In genomic region chr6:50254723-50255184, GRCm38 (mm10) we compare ENCODE assay signal across 8 mouse cellular contexts. TPM values are rescaled to one million over a fixed set of nuclear protein-coding genes. Genes with fewer than 3 reads are reported as not detected.
DNase-seq lines count a peak whose midpoint lies in the region; ATAC-seq and TF ChIP-seq lines count a peak whose summit lies in the region.

No protein-coding gene starts in this region.

- peak overlapping the region; percentile 46; the same call in 1 of the 2 replicates for H3K27ac ChIP-seq in intestine, postnatal 0 days (ENCODE audit: low read depth, low read length)
- H3K27ac ChIP-seq in lung, embryonic 14.5 days (ENCODE audit: low read depth), result 0 out of 2 replicates have a peak overlapping the region, but pooled peaks have one; percentile 8
- no peak overlapping the region for H3K27ac ChIP-seq in midbrain, embryonic 10.5 days (replicated peaks)

- no peaks in the 10 kb centered on the region for H3K27me3 ChIP-seq in intestine, postnatal 0 days (replicated peaks; ENCODE audit: control insufficient read depth, insufficient read depth, low read length)
- H3K27me3 ChIP-seq in lung, embryonic 14.5 days (ENCODE audit: insufficient read depth, low read length), result no peaks in the 10 kb centered on the region
- no peaks in the 10 kb centered on the region for H3K27me3 ChIP-seq in midbrain, embryonic 10.5 days (ENCODE audit: low read depth, poor library complexity, severe bottlenecking)

- no peak overlapping the region for H3K9ac ChIP-seq in intestine, postnatal 0 days (ENCODE audit: low read depth, low read length)
- H3K9ac ChIP-seq in lung, embryonic 14.5 days, result no peak overlapping the region

- WGBS in intestine, postnatal 0 days, result 22% methylated on average over 10 of the region's 10 CpGs
- whole genome bisulfite sequencing in lung, embryonic 14.5 days, result 15% methylated on average over 10 of the region's 10 CpGs
- 75% methylated on average over 10 of the region's 10 CpGs for WGBS in midbrain, embryonic 10.5 days

- TF ChIP-seq CTCF in intestine, postnatal 0 days (IDR thresholded peaks at IDR 0.05; ENCODE audit: low read depth), result no peak
- no peak for TF ChIP-seq CTCF in lung, embryonic 14.5 days (IDR thresholded peaks at IDR 0.05; ENCODE audit: low read depth)

- peak; percentile 65 for ATAC-seq in intestine, postnatal 0 days
- ATAC-seq in lung, embryonic 14.5 days (ENCODE audit: insufficient read depth), result peak; percentile 47; the same call in 1 of the 2 replicates

- no peaks in the 10 kb centered on the region for H3K9me3 ChIP-seq in intestine, postnatal 0 days (ENCODE audit: control insufficient read depth)
- no peaks in the 10 kb centered on the region for H3K9me3 ChIP-seq in lung, embryonic 14.5 days (ENCODE audit: low read depth, low read length)
- H3K9me3 ChIP-seq in midbrain, embryonic 10.5 days (replicated peaks), result no peaks in the 10 kb centered on the region

- no peaks in the 10 kb centered on the region for H3K36me3 ChIP-seq in intestine, postnatal 0 days (ENCODE audit: control insufficient read depth, insufficient read depth)
- H3K36me3 ChIP-seq in lung, embryonic 14.5 days (ENCODE audit: insufficient read depth), result no peaks in the 10 kb centered on the region
- H3K36me3 ChIP-seq in midbrain, embryonic 10.5 days, result no peaks in the 10 kb centered on the region

- no peak overlapping the region for H3K4me3 ChIP-seq in intestine, postnatal 0 days (ENCODE audit: low read depth, low read length)
- H3K4me3 ChIP-seq in lung, embryonic 14.5 days (ENCODE audit: low read depth, low read length), result no peak overlapping the region; the same call in 1 of the 2 replicates
- no peak overlapping the region for H3K4me3 ChIP-seq in midbrain, embryonic 10.5 days

- intact Hi-C loops in gastrocnemius, postnatal 14 days (cut with DNase I; ENCODE audit: low total_unique reads), result no loop called here

- 0 out of 2 replicates have a peak, but pooled peaks cover 4% of the 10 kb centered on the region for H3K4me1 ChIP-seq in intestine, postnatal 0 days (replicated peaks; ENCODE audit: control insufficient read depth, insufficient read depth, low read length)
- H3K4me1 ChIP-seq in lung, embryonic 14.5 days (ENCODE audit: insufficient read depth), result peaks cover 5% of the 10 kb centered on the region
- no peaks in the 10 kb centered on the region for H3K4me1 ChIP-seq in midbrain, embryonic 10.5 days

- H3K4me2 ChIP-seq in intestine, postnatal 0 days (replicated peaks; ENCODE audit: low read depth), result peak overlapping the region; percentile 32
- H3K4me2 ChIP-seq in lung, embryonic 14.5 days, result peak overlapping the region; percentile 46

- DNase-seq in left cerebral cortex, adult 18-20 months (ENCODE audit: low spot score in 2 of 2), result peak; percentile 63 to 65
- no peak for DNase-seq in left cerebral cortex, adult 11 months (ENCODE audit: low spot score)
- DNase-seq in gastrocnemius, postnatal 14 days, result peak; percentile 61
- peak; percentile 83 for DNase-seq in lung, embryonic 14.5 days
- DNase-seq in right cerebral cortex, postnatal 25 days, result peak; percentile 53
- no peak for DNase-seq in cerebellum, adult 9-10 months
- no peak for DNase-seq in midbrain, embryonic 10.5 days (ENCODE audit: low spot score)

RNA-seq across cellular contexts. Expression of gene Gsdme, which starts 8.9 kb away (rescaled TPM):
- 10 to 100 TPM; 12.3 to 12.4 TPM for total RNA-seq in left cerebral cortex, adult 18-20 months (2021)
- total RNA-seq in gastrocnemius, postnatal 14 days (2021), result 1 to 10 TPM in 1 of 2 experiments, under 1 TPM in 1; 0.66 to 1.7 TPM
- polyA plus RNA-seq in intestine, postnatal 0 days (2015; fragmentation: Nextera tagmentation; extraction: Ambion mirVana), result 25.6 and 27.0 TPM in 2 replicates
- polyA plus RNA-seq in lung, embryonic 14.5 days (2014; fragmentation: Nextera tagmentation; extraction: Ambion mirVana), result 43.3 and 45.8 TPM in 2 replicates
- polyA plus RNA-seq in midbrain, embryonic 10.5 days (2016; fragmentation: Nextera tagmentation; extraction: Ambion mirVana), result 52.9 and 56.6 TPM in 2 replicates

Comparison
In these comparisons a context has a peak if more than half of its experiments do, and no peak if none do; other contexts are left out.
1. DNase-seq: peak in left cerebral cortex, adult 18-20 months (2 of 2), gastrocnemius, postnatal 14 days (single experiment), lung, embryonic 14.5 days (single experiment) and right cerebral cortex, postnatal 25 days (single experiment); none in left cerebral cortex, adult 11 months (single experiment), cerebellum, adult 9-10 months (single experiment) and midbrain, embryonic 10.5 days (single experiment).